Mouse (Mus musculus) right cerebral cortex, postnatal 4 days (tissue): Measurements from ENCODE around the gene Mettl18.
"Not testable (repeated sequence)": the region's sequence is repeated elsewhere in the genome, so short reads cannot be mapped to it uniquely, and the experiment has no call there.

ENCODE experiments used
- DNase-seq: peaks from one replicate; pipeline ENCODE4 v3.0.0-alpha.2; 2022

Mettl18 gene

GRCm38 (mm10) chr1:163994721-163995608 is at the start of gene Mettl18, which contains the start of gene BC055324:
TSS of gene Mettl18 (plus strand) at chr1:163994889.
TSS of gene BC055324 (minus strand) at chr1:163994796.
- peak; percentile 86 for DNase-seq

DNA sequence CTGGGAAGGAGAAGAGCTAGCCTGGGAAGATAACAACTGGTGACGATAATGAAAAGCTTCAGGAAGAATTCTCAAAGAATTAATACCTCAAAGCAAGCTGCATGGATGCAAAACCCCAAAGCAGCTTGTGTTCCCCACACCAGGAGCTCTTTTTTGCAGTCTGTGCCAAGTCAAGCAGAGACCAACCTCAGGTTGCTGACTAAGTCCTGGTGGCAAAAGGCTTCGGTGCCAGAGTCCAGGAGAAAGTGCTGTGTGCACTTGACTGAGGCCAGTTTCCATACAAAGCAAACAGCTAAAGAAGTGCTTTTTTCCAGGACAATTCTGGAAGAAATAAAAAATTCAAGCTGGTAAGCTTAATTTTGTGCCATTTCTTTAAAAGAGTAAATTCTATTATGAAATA is 41.3 kb upstream of the Mettl18 start:
- DNase-seq: no peak

DNA sequence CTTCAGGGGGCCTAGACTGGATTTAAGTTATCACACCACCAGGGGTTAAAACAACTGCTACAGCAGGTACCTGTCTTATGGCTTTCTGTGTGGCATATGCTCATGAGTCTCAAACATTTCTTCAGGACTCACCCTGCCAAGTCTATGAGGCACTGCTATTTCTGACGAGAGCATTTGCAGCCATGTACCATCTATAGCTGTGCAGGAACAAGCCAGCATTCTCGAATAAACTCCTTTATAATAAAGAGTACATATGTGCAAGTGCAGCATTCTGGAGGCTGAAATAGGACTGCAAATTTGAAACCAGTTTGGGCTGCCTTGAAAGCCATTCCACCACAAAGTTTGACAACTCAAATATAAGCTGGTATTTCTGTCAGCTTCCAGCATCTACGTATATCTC is 36.7 kb upstream of the Mettl18 start:
- DNase-seq: no peak

DNA sequence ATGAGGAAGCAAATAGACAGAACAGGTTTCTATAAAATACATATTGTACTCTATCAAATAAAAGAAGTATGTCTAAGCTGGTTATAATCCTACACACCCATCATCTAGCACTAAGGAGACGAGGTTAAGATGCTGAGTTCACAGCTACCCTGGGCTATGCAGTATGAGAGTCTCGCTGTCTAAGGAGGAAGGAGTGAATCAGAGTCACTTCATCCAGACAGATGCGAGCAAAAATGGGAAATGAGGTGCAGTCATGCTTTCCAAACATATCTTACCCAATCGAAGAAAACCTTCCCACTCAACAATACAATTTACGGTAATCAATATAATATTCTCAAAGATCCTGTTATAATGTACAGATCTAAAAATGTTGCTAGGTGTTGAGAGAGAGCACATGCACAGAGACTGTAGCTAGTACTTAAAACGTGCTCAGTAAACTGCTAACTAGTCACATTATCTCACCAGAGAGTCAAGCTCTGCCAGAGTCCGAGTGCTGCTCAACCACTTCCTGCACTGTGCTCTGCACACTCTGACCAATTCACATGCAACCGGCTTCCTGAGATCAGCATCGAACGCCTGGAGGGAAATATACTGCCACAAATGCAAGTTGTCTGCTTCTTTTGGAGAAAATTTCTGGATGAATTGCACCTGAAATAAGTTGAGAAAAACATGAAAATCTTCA is 30.5 kb upstream of the Mettl18 start:
- DNase-seq: no peak

- no peak for DNase-seq
Measured at GRCm38 (mm10) chr1:163974471-163974870, 20.2 kb upstream of the Mettl18 start.

DNA sequence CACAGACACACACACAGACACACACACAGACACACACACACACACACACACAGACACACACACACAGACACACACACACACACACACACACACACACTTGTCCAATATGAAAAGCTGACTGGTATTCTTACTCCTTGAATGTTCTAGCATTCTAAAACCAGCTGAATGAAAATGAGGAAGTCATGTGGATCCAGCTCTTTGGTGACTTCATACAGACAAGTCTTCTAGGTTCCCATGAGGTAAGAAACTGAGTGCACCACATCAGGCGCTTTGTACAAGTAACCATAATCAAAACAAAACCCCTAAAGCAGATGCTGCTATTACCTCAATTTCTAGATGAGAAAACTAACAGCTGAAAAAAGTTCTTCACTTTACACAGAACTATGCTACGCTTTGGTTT is 19.6 kb upstream of the Mettl18 start:
- DNase-seq: no peak

DNA sequence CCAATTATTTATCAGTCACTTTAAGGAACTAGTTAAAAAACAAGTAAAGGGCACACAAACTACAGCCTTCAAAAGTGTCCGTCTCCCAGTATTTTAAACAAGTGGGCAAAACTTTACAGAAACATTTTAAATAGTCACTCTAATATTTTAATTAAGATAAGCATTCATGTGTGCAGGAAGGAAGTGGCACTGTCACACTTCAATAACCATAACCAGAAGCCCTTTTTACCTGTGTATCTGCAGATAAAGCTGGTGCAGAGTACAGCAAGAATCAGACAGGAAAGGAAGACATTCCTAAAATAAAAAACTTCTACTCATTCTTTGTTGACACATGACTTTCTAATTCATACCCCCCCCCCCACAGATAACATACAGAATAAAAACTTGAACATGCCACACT is 18.2 kb upstream of the Mettl18 start:
- no peak for DNase-seq

GRCm38 (mm10) chr1:163992371-163992770 is 2.3 kb upstream of the Mettl18 start:
- DNase-seq: no peak

- DNase-seq: no peak
Measured at GRCm38 (mm10) chr1:163994173-163994720, 442 bp upstream of the Mettl18 start.

- DNase-seq: no peak
Measured at GRCm38 (mm10) chr1:163995609-163995913, 872 bp downstream of the Mettl18 start.

DNA sequence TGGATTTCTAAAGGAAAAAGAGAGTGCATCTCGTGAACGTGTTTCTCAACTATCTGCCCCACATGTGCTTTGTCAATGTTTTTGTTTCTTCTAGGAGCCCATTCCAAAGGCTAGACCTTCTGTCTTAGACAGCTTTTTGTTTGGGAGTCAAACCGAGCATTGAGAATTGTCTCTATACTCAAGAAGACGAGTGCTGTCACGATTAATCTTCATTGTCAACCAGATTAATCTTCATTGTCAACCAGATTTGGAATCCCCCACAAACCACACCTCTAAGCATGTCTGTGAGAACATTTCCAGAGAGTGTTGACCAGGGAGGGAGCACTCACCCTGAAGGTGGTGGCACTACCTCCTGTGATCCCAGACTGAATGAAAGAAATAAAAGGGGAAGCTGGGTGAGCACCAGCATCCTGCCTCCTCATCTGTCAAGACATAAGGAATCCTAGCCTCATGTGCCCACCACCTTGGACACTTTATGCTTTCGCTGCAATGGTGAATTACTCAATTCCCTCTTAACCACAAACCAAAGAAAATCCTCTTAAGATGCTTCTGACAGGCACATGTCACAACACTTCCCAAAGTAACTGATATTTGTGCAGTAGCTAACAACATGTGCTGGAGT is 7.3 kb downstream of the Mettl18 start:
- no peak for DNase-seq

DNA sequence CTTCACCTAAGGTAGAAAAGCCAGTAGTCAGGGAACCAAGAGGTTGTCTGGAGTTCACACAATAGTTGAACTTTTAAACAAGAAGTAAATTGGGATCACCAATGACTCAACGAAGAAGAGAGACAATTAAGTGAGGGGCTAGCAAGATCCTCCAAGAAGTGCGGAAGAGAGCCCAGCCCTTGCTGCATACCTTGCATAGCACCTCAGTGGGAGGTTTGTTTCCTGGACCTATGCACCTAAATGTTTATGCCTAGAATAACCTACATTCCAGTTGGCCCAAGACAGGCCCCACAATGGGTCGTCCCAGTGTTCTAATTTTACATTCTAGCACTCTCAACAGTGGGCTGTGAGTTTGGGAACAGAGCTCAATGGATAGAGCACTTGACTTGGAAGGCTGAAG is 9.6 kb downstream of the Mettl18 start:
- DNase-seq: no peak

- peak; percentile 33 for DNase-seq
Measured at GRCm38 (mm10) chr1:164009235-164009634, 14.5 kb downstream of the Mettl18 start.

- DNase-seq: no peak
Measured at GRCm38 (mm10) chr1:164014616-164015015, 19.9 kb downstream of the Mettl18 start.

GRCm38 (mm10) chr1:164018221-164018896 is 23.7 kb downstream of the Mettl18 start:
- DNase-seq: no peak

DNA sequence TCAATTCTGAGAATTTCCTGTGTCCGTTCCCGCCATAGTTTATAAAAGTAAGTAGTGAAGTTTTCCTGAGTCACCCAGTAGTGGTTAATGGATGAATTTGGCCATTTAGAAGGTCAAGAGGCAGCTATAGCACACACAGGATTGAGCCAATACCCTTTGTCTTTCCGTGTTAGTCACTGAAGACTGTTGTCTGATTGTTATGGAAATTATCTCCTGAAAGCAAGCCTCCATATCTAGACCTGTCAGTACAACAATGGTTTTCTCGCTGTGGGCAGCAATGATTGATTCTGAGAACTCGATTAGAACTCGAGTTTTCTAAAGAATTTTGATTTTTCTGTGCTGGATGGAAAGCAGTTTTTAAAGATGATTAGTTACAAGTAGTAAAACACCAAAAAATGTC is 25.1 kb downstream of the Mettl18 start:
- DNase-seq: no peak

- not testable (repeated sequence) for DNase-seq
Measured at GRCm38 (mm10) chr1:164020746-164021145, 26.1 kb downstream of the Mettl18 start.

DNA sequence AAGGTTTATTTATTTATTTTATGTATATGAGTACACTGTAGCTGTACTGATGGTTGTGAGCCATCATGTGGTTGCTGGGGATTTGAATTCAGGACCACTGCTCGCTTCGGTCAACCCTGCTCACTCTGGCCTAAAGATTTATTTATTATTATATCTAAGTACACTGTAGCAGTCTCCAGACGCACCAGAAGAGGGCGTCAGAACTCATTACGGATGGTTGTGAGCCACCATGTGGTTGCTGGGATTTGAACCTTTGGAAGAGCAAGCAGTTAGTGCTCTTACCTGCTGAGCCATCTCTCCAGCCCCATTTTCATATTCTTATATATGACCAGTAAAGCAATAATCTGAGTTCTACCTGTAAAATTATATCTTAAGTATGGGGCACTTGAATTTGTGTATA is 27.4 kb downstream of the Mettl18 start:
- not testable (repeated sequence) for DNase-seq

DNA sequence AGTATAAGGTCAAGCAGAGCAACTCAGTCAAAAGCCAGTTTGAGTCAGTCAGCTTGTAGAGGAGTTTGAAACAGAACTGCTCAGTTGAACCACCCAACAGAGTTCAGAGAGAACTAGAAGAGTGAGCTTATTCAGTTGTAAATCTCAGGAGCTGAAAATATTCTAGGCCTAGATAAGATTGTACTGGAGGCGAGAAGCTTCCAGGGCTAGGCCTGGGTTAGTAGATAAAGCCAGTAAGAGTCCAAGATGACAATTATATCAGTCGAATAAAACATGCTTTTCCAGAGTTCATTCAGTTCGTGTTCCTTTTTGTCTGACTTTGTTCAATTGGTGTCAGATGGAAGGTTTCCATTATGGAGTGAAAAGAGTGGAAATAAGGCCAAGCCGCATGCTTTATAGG is 31.0 kb downstream of the Mettl18 start:
- DNase-seq: no peak

DNA sequence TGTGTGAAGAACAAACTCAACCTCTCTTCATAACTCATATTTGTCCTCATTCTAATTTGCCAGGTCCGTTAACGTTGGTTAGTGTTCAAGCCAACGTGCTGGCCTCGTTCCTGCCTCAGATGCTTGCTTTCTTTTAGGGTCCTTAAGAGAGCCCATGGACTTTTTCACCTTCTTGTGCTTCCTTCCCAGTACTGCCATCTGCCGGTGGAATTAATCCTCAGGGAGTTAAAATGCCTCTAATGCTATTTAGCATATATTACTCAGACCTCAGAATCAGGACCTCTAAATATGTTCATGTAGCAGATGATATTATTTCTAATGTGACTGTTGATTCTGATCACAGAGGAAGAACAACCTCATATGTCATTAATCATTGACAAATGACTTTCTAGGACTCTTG is 32.7 kb downstream of the Mettl18 start:
- DNase-seq: peak; percentile 19

- no peak for DNase-seq
Measured at GRCm38 (mm10) chr1:164040385-164041135, 45.9 kb downstream of the Mettl18 start.

GRCm38 (mm10) chr1:164043549-164043948 is 48.9 kb downstream of the Mettl18 start:
- DNase-seq: no peak
